ENCODE assay signal across 17 mouse cellular contexts in genomic region chr7:128554502-128554901, GRCm38 (mm10). TPM values are rescaled to one million over a fixed set of nuclear protein-coding genes. Genes with fewer than 3 reads are reported as not detected.
DNase-seq lines count a peak whose midpoint lies in the region; ATAC-seq and TF ChIP-seq lines count a peak whose summit lies in the region.
"Had no signal": no experiment of that assay in that cellular context is flagged by ENCODE, and none has a peak within 500 bp of the region (broad histone marks: within the 10 kb centered on the region; RNA-seq: fewer than 3 reads in every experiment).

No protein-coding gene starts in this region.

- TF ChIP-seq CTCF in embryonic fibroblast, embryonic 13.5 days (IDR thresholded peaks at IDR 0.05; ENCODE audit: borderline replicate concordance, insufficient read depth, low read length): no peak

- H3K9me3 ChIP-seq in stomach, embryonic 15.5 days: no peaks in the 10 kb centered on the region
- no peaks in the 10 kb centered on the region for H3K9me3 ChIP-seq in forebrain, embryonic 13.5 days (replicated peaks)

- TF ChIP-seq POLR2A in embryonic fibroblast, embryonic 13.5 days (IDR thresholded peaks at IDR 0.05; ENCODE audit: low read depth, low read length): no peak

- H3K4me2 ChIP-seq in stomach, embryonic 15.5 days: no peak overlapping the region
- H3K4me2 ChIP-seq in forebrain, embryonic 13.5 days: no peak overlapping the region

- peak overlapping the region; percentile 46 for H3K27ac ChIP-seq in embryonic fibroblast, embryonic 13.5 days (ENCODE audit: insufficient read depth, low read length)
- peak overlapping the region; percentile 40; the same call in 1 of the 2 replicates for H3K27ac ChIP-seq in stomach, embryonic 15.5 days
- H3K27ac ChIP-seq in forebrain, embryonic 13.5 days: no peak overlapping the region

- no peak overlapping the region for H3K4me3 ChIP-seq in embryonic fibroblast, embryonic 13.5 days (ENCODE audit: insufficient read depth, low read length)
- no peak overlapping the region for H3K4me3 ChIP-seq in stomach, embryonic 15.5 days (replicated peaks)
- H3K4me3 ChIP-seq in forebrain, embryonic 13.5 days: no peak overlapping the region
- H3K4me3 ChIP-seq: erythroblast, embryonic 14.5 days had no signal

- no peaks in the 10 kb centered on the region for H3K36me3 ChIP-seq in stomach, embryonic 15.5 days
- H3K36me3 ChIP-seq in forebrain, embryonic 13.5 days (ENCODE audit: poor library complexity, severe bottlenecking): no peaks in the 10 kb centered on the region

- no peaks in the 10 kb centered on the region for H3K27me3 ChIP-seq in stomach, embryonic 15.5 days (replicated peaks)
- H3K27me3 ChIP-seq in forebrain, embryonic 13.5 days: 0 out of 2 replicates have a peak, but pooled peaks cover 3% of the 10 kb centered on the region
- H3K27me3 ChIP-seq: CH12.LX had no signal

- peaks cover 24% of the 10 kb centered on the region for H3K4me1 ChIP-seq in embryonic fibroblast, embryonic 13.5 days (ENCODE audit: control insufficient read depth, insufficient read depth, low read length)
- H3K4me1 ChIP-seq in stomach, embryonic 15.5 days: peaks cover 3% of the 10 kb centered on the region; the same call in 1 of the 2 replicates
- H3K4me1 ChIP-seq in forebrain, embryonic 13.5 days: peaks cover 25% of the 10 kb centered on the region

- 75% methylated on average over 6 of the region's 6 CpGs for WGBS in stomach, embryonic 15.5 days
- WGBS in forebrain, embryonic 13.5 days: 83% methylated on average over 6 of the region's 6 CpGs

- H3K9ac ChIP-seq in stomach, embryonic 15.5 days: no peak overlapping the region
- H3K9ac ChIP-seq in forebrain, embryonic 13.5 days: no peak overlapping the region
- H3K9ac ChIP-seq: liver, postnatal 0 days had no signal

- peak; percentile 83 for ATAC-seq in frontal cortex, adult (ENCODE audit: low TSS enrichment)
- ATAC-seq in stomach, embryonic 15.5 days (ENCODE audit: insufficient read depth, low FRiP score, low read depth): no peak
- no peak for ATAC-seq in forebrain, embryonic 13.5 days
- ATAC-seq: activated CD4-positive, CD25-positive, alpha-beta regulatory T cell, adult 4 months; liver, postnatal 0 days had no signal

- DNase-seq in frontal cortex, postnatal 14 days (ENCODE audit: low spot score in 2 of 2): no peak
- DNase-seq in right cerebral cortex, adult 18-20 months: peak; percentile 83
- no peak for DNase-seq in right cerebral cortex, postnatal 10 days (ENCODE audit: low spot score in 2 of 2)
- DNase-seq in spleen, adult 12 weeks (ENCODE audit: low spot score): no peak
- DNase-seq: cerebellum, adult 2 months; gastrocnemius, postnatal 14 days; heart, postnatal 10 days; kidney, adult 2 months; liver, postnatal 0 days; midbrain, embryonic 14.5 days had no signal

RNA-seq across cellular contexts. Expression of gene Bag3, which starts 31.1 kb away (rescaled TPM):
- 63.4 and 70.8 TPM in 2 replicates for polyA plus RNA-seq in embryonic fibroblast, embryonic 13.5 days (2011; ENCODE audit: insufficient read length, low read depth, missing spikeins)
- polyA plus RNA-seq in stomach, embryonic 15.5 days (2015; fragmentation: Nextera tagmentation; extraction: Ambion mirVana): 13.4 and 14.7 TPM in 2 replicates
- 1.9 and 2.1 TPM in 2 replicates for polyA plus RNA-seq in forebrain, embryonic 13.5 days (2015; fragmentation: Nextera tagmentation; extraction: Ambion mirVana)

RNA-seq across cellular contexts. Expression of gene Inpp5f, which starts 56.6 kb away (rescaled TPM):
- polyA plus RNA-seq in embryonic fibroblast, embryonic 13.5 days (2011; ENCODE audit: insufficient read length, low read depth, missing spikeins): 24.4 and 27.1 TPM in 2 replicates
- polyA plus RNA-seq in stomach, embryonic 15.5 days (2015; fragmentation: Nextera tagmentation; extraction: Ambion mirVana): 20.3 and 20.9 TPM in 2 replicates
- 185 and 204 TPM in 2 replicates for polyA plus RNA-seq in forebrain, embryonic 13.5 days (2015; fragmentation: Nextera tagmentation; extraction: Ambion mirVana)
